In genomic region chr3:96264404-96264949, GRCm38 (mm10) we compare ENCODE assay signal across 8 mouse cellular contexts. TPM values are rescaled to one million over a fixed set of nuclear protein-coding genes. Genes with fewer than 3 reads are reported as not detected.
A peak's percentile ranks its signal among the peaks of the same experiment; 100 is the strongest.
DNase-seq lines count a peak whose midpoint lies in the region; ATAC-seq and TF ChIP-seq lines count a peak whose summit lies in the region.

No protein-coding gene starts in this region.

- H3K9me3 ChIP-seq in kidney, embryonic 14.5 days (ENCODE audit: control insufficient read depth, low read length): no peaks in the 10 kb centered on the region
- H3K9me3 ChIP-seq in heart, postnatal 0 days (replicated peaks; ENCODE audit: control insufficient read depth, low read length): no peaks in the 10 kb centered on the region
- no peaks in the 10 kb centered on the region for H3K9me3 ChIP-seq in midbrain, embryonic 13.5 days

- peak overlapping the region; percentile 62; the same call in 1 of the 2 replicates for H3K9ac ChIP-seq in kidney, embryonic 14.5 days (ENCODE audit: low read depth, low read length)
- H3K9ac ChIP-seq in heart, postnatal 0 days (replicated peaks; ENCODE audit: low read depth, low read length): peak overlapping the region; percentile 81
- 0 out of 2 replicates have a peak overlapping the region, but pooled peaks have one; percentile 16 for H3K9ac ChIP-seq in midbrain, embryonic 13.5 days (replicated peaks)

- no peak for ATAC-seq in kidney, embryonic 14.5 days (ENCODE audit: low FRiP score, low TSS enrichment)
- ATAC-seq in heart, postnatal 0 days (ENCODE audit: insufficient read depth, low read depth): no peak
- ATAC-seq in midbrain, embryonic 13.5 days: no peak

- H3K4me1 ChIP-seq in kidney, embryonic 14.5 days (ENCODE audit: control insufficient read depth, insufficient read depth, low read length): peaks cover 28% of the 10 kb centered on the region; the same call in 1 of the 2 replicates
- peaks cover 22% of the 10 kb centered on the region; the same call in 1 of the 2 replicates for H3K4me1 ChIP-seq in heart, postnatal 0 days (ENCODE audit: control insufficient read depth, insufficient read depth)
- H3K4me1 ChIP-seq in midbrain, embryonic 13.5 days (replicated peaks): peaks cover 40% of the 10 kb centered on the region

- no peak overlapping the region; the same call in 1 of the 2 replicates for H3K4me3 ChIP-seq in kidney, embryonic 14.5 days (ENCODE audit: low read length)
- peak overlapping the region; percentile 64 for H3K4me3 ChIP-seq in heart, postnatal 0 days (ENCODE audit: low read depth, low read length)
- H3K4me3 ChIP-seq in midbrain, embryonic 13.5 days (replicated peaks): no peak overlapping the region

- peak overlapping the region; percentile 99 for H3K27ac ChIP-seq in kidney, embryonic 14.5 days (ENCODE audit: low read depth, low read length)
- H3K27ac ChIP-seq in heart, postnatal 0 days (ENCODE audit: low read depth): peak overlapping the region; percentile 98
- H3K27ac ChIP-seq in midbrain, embryonic 13.5 days: peak overlapping the region; percentile 98

- no peak for TF ChIP-seq CTCF in heart, postnatal 0 days (IDR thresholded peaks at IDR 0.05; ENCODE audit: low read depth)

- WGBS in kidney, embryonic 14.5 days: 75% methylated on average over 7 of the region's 7 CpGs
- 73% methylated on average over 7 of the region's 7 CpGs for WGBS in heart, postnatal 0 days
- whole genome bisulfite sequencing in midbrain, embryonic 13.5 days: 68% methylated on average over 7 of the region's 7 CpGs

- H3K36me3 ChIP-seq in kidney, embryonic 14.5 days (ENCODE audit: control insufficient read depth, insufficient read depth, low read length): no peaks in the 10 kb centered on the region
- no peaks in the 10 kb centered on the region for H3K36me3 ChIP-seq in heart, postnatal 0 days (replicated peaks; ENCODE audit: control insufficient read depth, insufficient read depth, low read length)
- no peaks in the 10 kb centered on the region for H3K36me3 ChIP-seq in midbrain, embryonic 13.5 days

- DNase-seq in kidney, adult 11 months: no peak
- DNase-seq in MN1 (ENCODE audit: low spot score): peak; percentile 45
- no peak for DNase-seq in heart, postnatal 0 days (ENCODE audit: low spot score)
- no peak for DNase-seq in yolk sac, embryonic 10.5 days (ENCODE audit: low spot score)
- DNase-seq in right cerebral cortex, postnatal 25 days: no peak
- no peak for DNase-seq in kidney, adult 9 months

- peak overlapping the region; percentile 45 for H3K4me2 ChIP-seq in kidney, embryonic 14.5 days (replicated peaks; ENCODE audit: low read depth, low read length)
- peak overlapping the region; percentile 76 for H3K4me2 ChIP-seq in heart, postnatal 0 days (ENCODE audit: low read depth, low read length)
- peak overlapping the region; percentile 77 for H3K4me2 ChIP-seq in midbrain, embryonic 13.5 days (replicated peaks)

- no peak for TF ChIP-seq EP300 in heart, postnatal 0 days (IDR thresholded peaks at IDR 0.05; ENCODE audit: low read depth)

- no peaks in the 10 kb centered on the region for H3K27me3 ChIP-seq in kidney, embryonic 14.5 days (ENCODE audit: control insufficient read depth, insufficient read depth, low read length)
- H3K27me3 ChIP-seq in heart, postnatal 0 days (ENCODE audit: control insufficient read depth, insufficient read depth, low read length): no peaks in the 10 kb centered on the region
- H3K27me3 ChIP-seq in midbrain, embryonic 13.5 days: no peaks in the 10 kb centered on the region

RNA-seq across cellular contexts. Expression of gene Hist2h4, which starts 1.4 kb away (rescaled TPM):
- 8.9 and 10.8 TPM in 2 replicates for polyA plus RNA-seq in kidney, embryonic 14.5 days (2014; fragmentation: Nextera tagmentation; extraction: Ambion mirVana)
- total RNA-seq in heart, postnatal 0 days (2014; rRNA removed; ENCODE audit: low replicate concordance): 129 and 135 TPM in 2 replicates
- polyA plus RNA-seq in heart, postnatal 0 days (2015; fragmentation: Nextera tagmentation; extraction: Ambion mirVana): 5.4 and 5.9 TPM in 2 replicates
- 11.1 and 13.2 TPM in 2 replicates for polyA plus RNA-seq in midbrain, embryonic 13.5 days (2015; fragmentation: Nextera tagmentation; extraction: Ambion mirVana)

RNA-seq across cellular contexts. Expression of gene Hist2h3b, which starts 4.0 kb away (rescaled TPM):
- polyA plus RNA-seq in kidney, embryonic 14.5 days (2014; fragmentation: Nextera tagmentation; extraction: Ambion mirVana): 72.6 and 85.9 TPM in 2 replicates
- 1,066 and 1,627 TPM in 2 replicates for total RNA-seq in heart, postnatal 0 days (2014; rRNA removed; ENCODE audit: low replicate concordance)
- polyA plus RNA-seq in heart, postnatal 0 days (2015; fragmentation: Nextera tagmentation; extraction: Ambion mirVana): 13.1 and 16.2 TPM in 2 replicates
- polyA plus RNA-seq in midbrain, embryonic 13.5 days (2015; fragmentation: Nextera tagmentation; extraction: Ambion mirVana): 47.8 and 48.8 TPM in 2 replicates

RNA-seq across cellular contexts. Expression of gene Hist2h2bb, which starts 5.1 kb away (rescaled TPM):
- polyA plus RNA-seq in kidney, embryonic 14.5 days (2014; fragmentation: Nextera tagmentation; extraction: Ambion mirVana): 21.8 and 45.2 TPM in 2 replicates
- total RNA-seq in heart, postnatal 0 days (2014; rRNA removed; ENCODE audit: low replicate concordance): 225 and 283 TPM in 2 replicates
- 0.59 and 1.7 TPM in 2 replicates for polyA plus RNA-seq in heart, postnatal 0 days (2015; fragmentation: Nextera tagmentation; extraction: Ambion mirVana)
- 9.1 TPM in 2 replicates for polyA plus RNA-seq in midbrain, embryonic 13.5 days (2015; fragmentation: Nextera tagmentation; extraction: Ambion mirVana)

RNA-seq across cellular contexts. Expression of gene Hist2h3c1, which starts 18.0 kb away (rescaled TPM):
- polyA plus RNA-seq in kidney, embryonic 14.5 days (2014; fragmentation: Nextera tagmentation; extraction: Ambion mirVana): 0.91 and 2.4 TPM in 2 replicates
- not detected in 2 replicates for total RNA-seq in heart, postnatal 0 days (2014; rRNA removed; ENCODE audit: low replicate concordance)
- 0.19 and 0.41 TPM in 2 replicates for polyA plus RNA-seq in heart, postnatal 0 days (2015; fragmentation: Nextera tagmentation; extraction: Ambion mirVana)
- 0.34 TPM in 2 replicates for polyA plus RNA-seq in midbrain, embryonic 13.5 days (2015; fragmentation: Nextera tagmentation; extraction: Ambion mirVana)

RNA-seq across cellular contexts. Expression of gene Hist2h2aa1, which starts 19.2 kb away (rescaled TPM):
- polyA plus RNA-seq in kidney, embryonic 14.5 days (2014; fragmentation: Nextera tagmentation; extraction: Ambion mirVana): 18.3 and 20.3 TPM in 2 replicates
- total RNA-seq in heart, postnatal 0 days (2014; rRNA removed; ENCODE audit: low replicate concordance): 1,660 and 2,559 TPM in 2 replicates
- polyA plus RNA-seq in heart, postnatal 0 days (2015; fragmentation: Nextera tagmentation; extraction: Ambion mirVana): 22.0 and 24.6 TPM in 2 replicates
- polyA plus RNA-seq in midbrain, embryonic 13.5 days (2015; fragmentation: Nextera tagmentation; extraction: Ambion mirVana): 23.2 and 42.5 TPM in 2 replicates

Comparison
In these comparisons a context has a peak if more than half of its experiments do, and no peak if none do; other contexts are left out.
1. H3K9ac ChIP-seq: peak in every context shown above with its lines; median percentile 81 in heart, postnatal 0 days; 62 in kidney, embryonic 14.5 days; 16 in midbrain, embryonic 13.5 days.